Mouse (Mus musculus) kidney, postnatal 0 days (tissue): ENCODE results near the gene Bicdl2. TPM values are rescaled to one million over a fixed set of nuclear protein-coding genes. Genes with fewer than 3 reads are reported as not detected.
A peak's percentile ranks its signal among the peaks of the same experiment; 100 is the strongest.

ENCODE experiments used
- ATAC-seq: fragments of 200-750 bp; cut with Nextera tagmentation; replicated peaks from 2 replicates; pipeline ENCODE4 v1.8.0; 2017; ENCODE audit warnings: low read depth, moderate number of reproducible peaks, moderate TSS enrichment, moderate library complexity; ENCODE audit not compliant: low FRiP score
- DNase-seq: peaks from one replicate; pipeline ENCODE4 v3.0.0-alpha.2; 2016; ENCODE audit warnings: low spot score
- H3K27ac ChIP-seq: fragments of 300-500 bp; sonication (generic); 2 replicates; pipeline ENCODE4 v1.5.1; 2014; ENCODE audit warnings: mild to moderate bottlenecking
- H3K27me3 ChIP-seq: fragments of 300-500 bp; sonication (generic); 2 replicates; pipeline ENCODE4 v1.6.1; 2014; ENCODE audit warnings: low read length, mixed read lengths; ENCODE audit not compliant: insufficient read depth
- H3K36me3 ChIP-seq: fragments of 300-500 bp; sonication (generic); 2 replicates; pipeline ENCODE4 v1.6.1; 2014; ENCODE audit warnings: low read length, mixed read lengths; ENCODE audit not compliant: insufficient read depth
- H3K4me1 ChIP-seq: fragments of 300-500 bp; sonication (generic); replicated peaks from 2 replicates; pipeline ENCODE4 v1.6.1; 2014; ENCODE audit warnings: antibody characterized with exemption, low read length, mixed read lengths; ENCODE audit not compliant: insufficient read depth
- H3K4me2 ChIP-seq: fragments of 300-500 bp; sonication (generic); 2 replicates; pipeline ENCODE4 v1.6.1; 2014; ENCODE audit warnings: mild to moderate bottlenecking, low read length, moderate library complexity, mixed read lengths
- H3K4me3 ChIP-seq: fragments of 300-500 bp; sonication (generic); replicated peaks from 2 replicates; pipeline ENCODE4 v1.5.1; 2014; ENCODE audit warnings: low read depth, low read length
- H3K9ac ChIP-seq: fragments of 300-500 bp; sonication (generic); 2 replicates; pipeline ENCODE4 v1.6.1; 2014; ENCODE audit warnings: low read depth, low read length
- H3K9me3 ChIP-seq: fragments of 300-500 bp; sonication (generic); replicated peaks from 2 replicates; pipeline ENCODE4 v1.6.1; 2016; ENCODE audit warnings: low read length, inconsistent platforms, mixed read lengths
- CTCF ChIP-seq: IDR thresholded peaks from 2 replicates; pipeline ENCODE4 v1.5.1; 2016; ENCODE audit warnings: antibody characterized with exemption, low read depth, mild to moderate bottlenecking, moderate library complexity
- WGBS: fragments of 180-500 bp; shearing (Covaris S2); extraction: QIAGEN DNeasy Blood & Tissue Kit; methylation state at CpG from one replicate; pipeline ENCODE4 v1.1.7; 2014; 5-methylcytosine and 5-hydroxymethylcytosine counted together
- polyA plus RNA-seq: library from polyadenylated mRNA; unstranded; fragments of >200 nt; fragmentation: Nextera tagmentation; extraction: Ambion mirVana; gene quantifications from 2 replicates; pipeline ENCODE4 v1.2.1, GENCODE M21; 2015

The Bicdl2 gene
- polyA plus RNA-seq, 1 experiment from 2014 or later, result 2.4 TPM

DNA sequence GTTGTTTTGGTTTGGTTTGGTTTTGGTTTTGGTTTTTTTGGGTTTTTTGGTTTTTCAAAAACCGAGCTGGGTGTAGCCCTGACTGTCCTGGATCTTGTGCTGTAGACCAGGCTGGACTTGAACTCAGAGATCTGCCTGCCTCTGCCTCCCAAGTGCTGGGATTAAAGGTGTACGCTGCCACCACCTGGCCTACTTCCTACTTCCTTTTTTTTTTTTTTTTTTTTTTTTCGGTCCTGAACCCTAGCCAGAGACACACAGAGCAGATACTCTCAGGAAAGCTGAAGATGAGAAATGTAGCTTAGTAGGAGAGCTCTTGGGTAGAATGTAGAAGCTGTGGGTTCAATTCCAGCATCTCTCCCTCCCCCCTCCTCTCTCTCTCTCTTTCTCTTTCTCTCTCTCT lies 1.9 kb upstream of the Bicdl2 start:
- H3K9me3 ChIP-seq, result no peaks in the 10 kb centered on the region
- H3K4me2 ChIP-seq, result no peak overlapping the region
- ATAC-seq (no peak), DNase-seq (no peak)
- H3K27ac ChIP-seq, result no peak overlapping the region
- H3K9ac ChIP-seq, result no peak overlapping the region
- TF ChIP-seq CTCF, result no peak
- peaks cover 6% of the 10 kb centered on the region; the same call in 1 of the 2 replicates for H3K4me1 ChIP-seq
- H3K4me3 ChIP-seq, result no peak overlapping the region
- H3K36me3 ChIP-seq, result no peaks in the 10 kb centered on the region
- H3K27me3 ChIP-seq, result peaks cover 17% of the 10 kb centered on the region
- 89% methylated on average over 3 of the region's 3 CpGs for WGBS

DNA sequence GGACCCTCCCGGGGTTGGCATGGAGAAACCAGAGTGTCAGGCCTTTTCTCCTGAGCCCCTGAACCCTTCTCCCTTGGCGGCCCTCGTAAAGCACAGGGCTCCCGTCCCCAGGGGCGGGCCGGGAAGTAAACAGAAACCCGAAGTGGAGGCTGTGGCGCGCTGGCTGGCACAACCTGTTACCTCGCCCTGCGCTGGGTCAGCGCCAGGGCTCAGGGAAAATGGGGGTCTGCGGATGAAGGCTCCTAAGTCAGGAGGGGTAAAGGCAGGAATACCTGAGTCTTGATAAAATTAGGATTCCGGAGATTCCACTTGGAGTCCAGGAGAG lies 532 bp downstream of the Bicdl2 start:
- ATAC-seq (no peak; the same call in 1 of the 2 replicates), DNase-seq (no peak)
- H3K27me3 ChIP-seq, result peaks cover 17% of the 10 kb centered on the region
- no peak overlapping the region for H3K27ac ChIP-seq
- WGBS, result 2% methylated on average over 14 of the region's 14 CpGs
- TF ChIP-seq CTCF, result no peak
- peak overlapping the region; percentile 36 for H3K4me3 ChIP-seq
- H3K9me3 ChIP-seq, result no peaks in the 10 kb centered on the region
- H3K9ac ChIP-seq, result peak overlapping the region; percentile 35; the same call in 1 of the 2 replicates
- no peaks in the 10 kb centered on the region for H3K36me3 ChIP-seq
- peaks cover 6% of the 10 kb centered on the region; the same call in 1 of the 2 replicates for H3K4me1 ChIP-seq
- H3K4me2 ChIP-seq, result peak overlapping the region; percentile 57

DNA sequence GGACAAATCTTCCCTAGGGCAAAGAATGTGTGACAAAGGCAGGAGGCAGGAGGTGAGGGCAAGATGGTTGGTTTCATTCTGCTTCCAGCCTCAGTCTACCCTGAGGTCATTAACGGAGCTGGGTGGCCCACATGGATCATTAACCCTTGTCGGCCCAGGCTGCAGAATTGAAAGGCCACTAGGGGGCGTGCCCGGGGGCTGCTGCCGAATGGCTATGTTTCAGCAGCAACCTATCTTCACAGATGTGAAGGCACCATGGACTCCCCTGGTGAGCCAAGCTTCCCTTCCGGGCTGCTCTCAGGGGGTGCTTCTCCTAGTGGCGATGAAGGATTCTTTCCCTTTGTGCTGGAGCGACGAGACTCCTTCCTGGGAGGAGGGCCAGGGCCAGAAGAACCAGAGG lies 1.2 kb downstream of the Bicdl2 start:
- H3K27ac ChIP-seq, result no peak overlapping the region
- no peaks in the 10 kb centered on the region for H3K9me3 ChIP-seq
- WGBS, result under 1% methylated on average over 9 of the region's 9 CpGs
- no peak for DNase-seq
- ATAC-seq, result no peak; the same call in 1 of the 2 replicates
- H3K4me1 ChIP-seq, result peaks cover 6% of the 10 kb centered on the region; the same call in 1 of the 2 replicates
- H3K36me3 ChIP-seq, result peaks cover 3% of the 10 kb centered on the region; the same call in 1 of the 2 replicates
- peak; percentile 69 for TF ChIP-seq CTCF
- no peak overlapping the region for H3K4me3 ChIP-seq
- H3K4me2 ChIP-seq, result no peak overlapping the region
- no peak overlapping the region for H3K9ac ChIP-seq
- H3K27me3 ChIP-seq, result peaks cover 17% of the 10 kb centered on the region

DNA sequence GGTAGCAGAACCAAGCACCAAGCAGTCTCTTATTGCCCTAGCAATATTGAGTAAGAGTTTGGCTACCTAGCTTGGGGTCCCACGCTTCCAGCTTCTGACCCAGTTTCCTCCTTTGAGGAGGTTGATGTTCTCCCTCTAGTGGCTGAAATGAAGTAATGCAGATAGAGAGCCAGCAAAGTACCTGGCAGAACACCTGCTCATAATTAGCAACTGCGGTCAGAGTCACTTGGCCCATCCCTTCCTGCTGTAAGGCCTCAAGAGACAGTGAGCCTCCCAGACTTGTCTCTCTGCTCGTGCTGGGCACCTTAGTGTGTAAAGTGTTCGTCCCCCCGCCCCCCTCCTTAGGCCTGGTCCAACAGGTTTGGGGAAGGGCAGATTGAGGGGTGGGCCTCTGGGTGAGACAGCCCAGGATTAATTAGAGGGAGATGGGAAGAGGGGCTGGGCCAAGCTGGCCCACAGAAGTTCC lies 4.3 kb downstream of the Bicdl2 start:
- ATAC-seq, result no peak; the same call in 1 of the 2 replicates
- WGBS, result 13% methylated on average over 5 of the region's 5 CpGs
- peaks cover 6% of the 10 kb centered on the region; the same call in 1 of the 2 replicates for H3K4me1 ChIP-seq
- peak; percentile 83 for TF ChIP-seq CTCF
- H3K4me2 ChIP-seq, result no peak overlapping the region
- H3K27me3 ChIP-seq, result peaks cover 17% of the 10 kb centered on the region
- H3K36me3 ChIP-seq, result peaks cover 20% of the 10 kb centered on the region; the same call in 1 of the 2 replicates
- no peak overlapping the region for H3K9ac ChIP-seq
- no peak overlapping the region for H3K27ac ChIP-seq
- H3K4me3 ChIP-seq, result no peak overlapping the region
- H3K9me3 ChIP-seq, result no peaks in the 10 kb centered on the region
- peak; percentile 75 for DNase-seq

GRCm38 (mm10) chr17:23665511-23665910 lies 5.2 kb downstream of the Bicdl2 start:
- ATAC-seq (no peak), DNase-seq (no peak)
- Histone ChIP-seq H3K36me3 (peaks cover 27% of the 10 kb centered on the region; the same call in 1 of the 2 replicates), H3K4me2 (no peak overlapping the region), H3K9ac (no peak overlapping the region), H3K4me3 (no peak overlapping the region), H3K27me3 (peaks cover 10% of the 10 kb centered on the region), H3K27ac (no peak overlapping the region), H3K9me3 (no peaks in the 10 kb centered on the region), H3K4me1 (peaks cover 5% of the 10 kb centered on the region; the same call in 1 of the 2 replicates)
- TF ChIP-seq CTCF, result no peak
- WGBS, result 84% methylated on average over 14 of the region's 14 CpGs

GRCm38 (mm10) chr17:23670516-23671074 lies 10.3 kb downstream of the Bicdl2 start:
- DNase-seq (no peak), ATAC-seq (no peak)
- H3K27ac ChIP-seq, result no peak overlapping the region
- 86% methylated on average over 7 of the region's 7 CpGs for WGBS
- no peaks in the 10 kb centered on the region for H3K27me3 ChIP-seq
- no peak overlapping the region for H3K4me2 ChIP-seq
- H3K9ac ChIP-seq, result no peak overlapping the region
- peaks cover 13% of the 10 kb centered on the region for H3K4me1 ChIP-seq
- H3K36me3 ChIP-seq, result peaks cover 27% of the 10 kb centered on the region; the same call in 1 of the 2 replicates
- H3K4me3 ChIP-seq, result no peak overlapping the region
- no peak for TF ChIP-seq CTCF
- H3K9me3 ChIP-seq, result no peaks in the 10 kb centered on the region
